Mouse (Mus musculus): ENCODE results near the gene Fgfr2. TPM values are rescaled to one million over a fixed set of nuclear protein-coding genes. Genes with fewer than 3 reads are reported as not detected.
"Not testable (repeated sequence)": the region's sequence is repeated elsewhere in the genome, so short reads cannot be mapped to it uniquely, and the experiment has no call there.

Fgfr2 gene
- total RNA-seq, 2 experiments from 2014 or later = 2.1 to 3.9 TPM

- DNase-seq = no peak
- intact Hi-C loops (cut with DNase I) = no loop called here
Measured at GRCm38 (mm10) chr7:130168296-130168695, 2954.9 kb downstream of the Fgfr2 start.

- no peak for DNase-seq
- intact Hi-C loops (cut with DNase I) = no loop called here
Measured at GRCm38 (mm10) chr7:130167261-130167660, 2955.9 kb downstream of the Fgfr2 start.

- intact Hi-C loops (cut with DNase I) = no loop called here
- no peak for DNase-seq
Measured at GRCm38 (mm10) chr7:130166190-130166589, 2957.0 kb downstream of the Fgfr2 start.

GRCm38 (mm10) chr7:130165408-130165807 lies 2957.7 kb downstream of the Fgfr2 start:
- intact Hi-C loops (cut with DNase I) = no loop called here
- no peak for DNase-seq

GRCm38 (mm10) chr7:130162718-130163117 lies 2960.4 kb downstream of the Fgfr2 start:
- no peak for DNase-seq
- intact Hi-C loops (cut with DNase I) = no loop called here

GRCm38 (mm10) chr7:130161581-130161980 lies 2961.6 kb downstream of the Fgfr2 start:
- no peak for DNase-seq
- intact Hi-C loops (cut with DNase I) = no loop called here

- DNase-seq = no peak
- intact Hi-C loops (cut with DNase I) = no loop called here
Measured at GRCm38 (mm10) chr7:130158845-130159244, 2964.3 kb downstream of the Fgfr2 start.

- intact Hi-C loops (cut with DNase I) = no loop called here
- no peak for DNase-seq
Measured at GRCm38 (mm10) chr7:130153363-130153969, 2969.7 kb downstream of the Fgfr2 start.

GRCm38 (mm10) chr7:130148906-130149305 lies 2974.2 kb downstream of the Fgfr2 start:
- intact Hi-C loops (cut with DNase I) = no loop called here
- no peak for DNase-seq

GRCm38 (mm10) chr7:130147230-130147629 lies 2975.9 kb downstream of the Fgfr2 start:
- no peak for DNase-seq
- intact Hi-C loops (cut with DNase I) = no loop called here

GRCm38 (mm10) chr7:130145211-130145610 lies 2977.9 kb downstream of the Fgfr2 start:
- intact Hi-C loops (cut with DNase I) = no loop called here
- no peak for DNase-seq

- DNase-seq = no peak
- intact Hi-C loops (cut with DNase I) = no loop called here
Measured at GRCm38 (mm10) chr7:130143371-130143770, 2979.8 kb downstream of the Fgfr2 start.

- DNase-seq = peak in 1 of 2 experiments; percentile 10
- intact Hi-C loops (cut with DNase I) = no loop called here
Measured at GRCm38 (mm10) chr7:130141088-130141873, 2981.9 kb downstream of the Fgfr2 start.

GRCm38 (mm10) chr7:130134924-130135365 lies 2988.2 kb downstream of the Fgfr2 start:
- no peak for DNase-seq
- intact Hi-C loops (cut with DNase I) = no loop called here

GRCm38 (mm10) chr7:130134428-130134827 lies 2988.7 kb downstream of the Fgfr2 start:
- DNase-seq; intact Hi-C loops (cut with DNase I): not testable (repeated sequence)

- intact Hi-C loops (cut with DNase I) = no loop called here
- DNase-seq = no peak
Measured at GRCm38 (mm10) chr7:130130226-130130625, 2992.9 kb downstream of the Fgfr2 start.

- no peak for DNase-seq
- intact Hi-C loops (cut with DNase I) = no loop called here
Measured at GRCm38 (mm10) chr7:130129359-130129960, 2993.7 kb downstream of the Fgfr2 start.

GRCm38 (mm10) chr7:130121507-130121906 lies 3001.6 kb downstream of the Fgfr2 start:
- no peak for DNase-seq
- intact Hi-C loops (cut with DNase I) = no loop called here

- intact Hi-C loops (cut with DNase I) = no loop called here
- DNase-seq = no peak
Measured at GRCm38 (mm10) chr7:130119466-130119865, 3003.7 kb downstream of the Fgfr2 start.

GRCm38 (mm10) chr7:130118726-130119125 lies 3004.4 kb downstream of the Fgfr2 start:
- intact Hi-C loops (cut with DNase I) = no loop called here

GRCm38 (mm10) chr7:130117466-130118123 lies 3005.6 kb downstream of the Fgfr2 start:
- DNase-seq = no peak
- intact Hi-C loops (cut with DNase I) = no loop called here

More at GRCm38 (mm10) chr7:130118726-130119125, 3004.4 kb downstream of the Fgfr2 start:
- DNase-seq = no peak

Measured in heart, postnatal 14 days (tissue).